Comparison of ENCODE assay signal across 26 mouse cellular contexts in the genomic region with DNA sequence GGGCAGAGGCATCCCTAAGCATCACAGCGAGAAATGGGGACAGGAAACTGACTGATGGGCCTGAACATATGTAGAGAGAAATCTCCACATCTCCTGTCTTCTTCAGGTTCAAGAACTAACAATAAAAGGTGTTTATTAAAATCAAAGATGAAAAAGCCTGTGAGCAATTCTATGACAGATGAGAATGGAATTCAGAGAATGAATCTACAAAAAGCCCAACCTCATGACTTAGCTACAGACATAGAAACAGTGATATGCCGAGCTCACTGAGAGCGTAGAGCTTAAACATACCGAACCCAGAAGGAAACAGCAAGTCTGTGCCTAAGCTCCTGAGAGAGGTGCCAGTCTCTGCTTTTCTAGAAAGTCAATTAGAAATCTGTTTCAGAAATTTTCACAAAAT.
"Had no signal": no experiment of that assay in that cellular context is flagged by ENCODE, and none has a peak within 500 bp of the region (broad histone marks: within the 10 kb centered on the region; RNA-seq: fewer than 3 reads in every experiment).

No protein-coding gene starts in this region.

- H3K4me2 ChIP-seq: heart, embryonic 11.5 days; heart, embryonic 13.5 days; heart, embryonic 15.5 days; hindbrain, embryonic 13.5 days; hindbrain, embryonic 15.5 days; kidney, embryonic 15.5 days; limb, embryonic 13.5 days; limb, embryonic 15.5 days; liver, embryonic 12.5 days had no signal

- H3K36me3 ChIP-seq: heart, embryonic 13.5 days; heart, embryonic 15.5 days; hindbrain, embryonic 13.5 days; hindbrain, embryonic 15.5 days; kidney, embryonic 15.5 days; limb, embryonic 13.5 days; limb, embryonic 15.5 days; liver, embryonic 12.5 days had no signal

- H3K4me3 ChIP-seq: gastrocnemius, adult 2 months; heart, adult 2 months; heart, embryonic 13.5 days; heart, embryonic 15.5 days; hindbrain, embryonic 13.5 days; hindbrain, embryonic 15.5 days; kidney, embryonic 15.5 days; limb, embryonic 13.5 days; limb, embryonic 15.5 days; liver, embryonic 12.5 days had no signal

- H3K4me1 ChIP-seq: heart, embryonic 15.5 days; hindbrain, embryonic 13.5 days; hindbrain, embryonic 15.5 days; liver, embryonic 12.5 days had no signal

- DNase-seq: gastrocnemius, adult 2 months; gastrocnemius, postnatal 10 days; gastrocnemius, postnatal 25 days; heart, adult 2 months; heart, postnatal 14 days; heart, postnatal 36 days; kidney, adult 11 months; kidney, adult 2 months; kidney, adult 9 months; kidney, postnatal 14 days; kidney, postnatal 36 days; layer of hippocampus, adult 9-11 months; layer of hippocampus, postnatal 36 days; left cerebral cortex, postnatal 4 days had no signal

- H3K27ac ChIP-seq: gastrocnemius, adult 2 months; heart, adult 2 months; heart, embryonic 13.5 days; heart, embryonic 15.5 days; hindbrain, embryonic 13.5 days; hindbrain, embryonic 15.5 days; hindbrain, postnatal 0 days; kidney, embryonic 15.5 days; kidney, postnatal 0 days; limb, embryonic 13.5 days; limb, embryonic 15.5 days; liver, embryonic 12.5 days had no signal

- ATAC-seq: hindbrain, postnatal 0 days; intestine, embryonic 16.5 days; liver, embryonic 12.5 days had no signal

- H3K9me3 ChIP-seq: heart, embryonic 13.5 days; heart, embryonic 15.5 days; hindbrain, embryonic 13.5 days; hindbrain, embryonic 15.5 days; kidney, embryonic 15.5 days; limb, embryonic 13.5 days; limb, embryonic 15.5 days; liver, embryonic 12.5 days had no signal

- H3K27me3 ChIP-seq: heart, embryonic 13.5 days; heart, embryonic 15.5 days; hindbrain, embryonic 13.5 days; hindbrain, embryonic 15.5 days; kidney, embryonic 15.5 days; limb, embryonic 13.5 days; limb, embryonic 15.5 days; liver, embryonic 12.5 days had no signal

- H3K9ac ChIP-seq: heart, embryonic 13.5 days; heart, embryonic 15.5 days; hindbrain, embryonic 13.5 days; hindbrain, embryonic 15.5 days; kidney, embryonic 15.5 days; limb, embryonic 13.5 days; limb, embryonic 15.5 days; liver, embryonic 12.5 days had no signal
